14 mouse cellular contexts compared by ENCODE assay signal in the genomic region with DNA sequence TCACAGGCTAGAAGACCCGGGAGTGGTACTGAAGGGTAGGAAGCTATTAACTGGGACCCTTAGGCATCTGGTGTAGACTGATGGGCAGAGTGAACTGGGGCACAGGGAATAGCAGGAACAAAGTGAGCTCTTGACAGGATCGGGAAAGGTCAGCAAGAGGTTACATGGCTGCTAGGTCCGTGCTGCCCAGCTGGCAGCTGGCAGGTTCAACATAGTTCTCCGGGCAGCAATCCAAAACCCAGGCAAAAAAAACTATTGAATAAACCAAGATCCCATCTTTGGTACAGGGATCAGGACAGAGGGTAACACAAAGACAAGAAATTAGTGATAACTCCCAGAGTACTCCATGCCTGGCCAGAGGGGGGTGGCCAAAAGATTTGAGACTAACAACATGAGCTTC. TPM values are rescaled to one million over a fixed set of nuclear protein-coding genes. Genes with fewer than 3 reads are reported as not detected.
DNase-seq lines count a peak whose midpoint lies in the region; ATAC-seq and TF ChIP-seq lines count a peak whose summit lies in the region.
"Had no signal": no experiment of that assay in that cellular context is flagged by ENCODE, and none has a peak within 500 bp of the region (broad histone marks: within the 10 kb centered on the region; RNA-seq: fewer than 3 reads in every experiment).

No protein-coding gene starts in this region.

- H3K4me1 ChIP-seq in forebrain, embryonic 14.5 days (ENCODE audit: control insufficient read depth, insufficient read depth, low read length): no peaks in the 10 kb centered on the region
- no peaks in the 10 kb centered on the region for H3K4me1 ChIP-seq in forebrain, postnatal 0 days (ENCODE audit: insufficient read depth)
- H3K4me1 ChIP-seq in kidney, embryonic 15.5 days: no peaks in the 10 kb centered on the region
- no peaks in the 10 kb centered on the region for H3K4me1 ChIP-seq in intestine, postnatal 0 days (replicated peaks; ENCODE audit: control insufficient read depth, insufficient read depth, low read length)
- H3K4me1 ChIP-seq: limb, embryonic 15.5 days had no signal

- 65% methylated on average over 4 of the region's 4 CpGs for WGBS in forebrain, embryonic 14.5 days
- WGBS in forebrain, postnatal 0 days: 39% methylated on average over 4 of the region's 4 CpGs
- WGBS in kidney, embryonic 15.5 days: 48% methylated on average over 4 of the region's 4 CpGs
- 66% methylated on average over 4 of the region's 4 CpGs for WGBS in intestine, postnatal 0 days

- no peak overlapping the region for H3K4me2 ChIP-seq in forebrain, embryonic 14.5 days (ENCODE audit: low read length)
- no peak overlapping the region for H3K4me2 ChIP-seq in forebrain, postnatal 0 days (ENCODE audit: low read depth)
- H3K4me2 ChIP-seq in kidney, embryonic 15.5 days: no peak overlapping the region
- H3K4me2 ChIP-seq in intestine, postnatal 0 days (replicated peaks; ENCODE audit: low read depth): no peak overlapping the region
- H3K4me2 ChIP-seq: limb, embryonic 15.5 days had no signal

- DNase-seq in forebrain, embryonic 14.5 days (ENCODE audit: low spot score): peak; percentile 48
- DNase-seq in forebrain, postnatal 0 days: no peak
- DNase-seq in kidney, adult 18-20 months: peak; percentile 55
- DNase-seq in urinary bladder, postnatal 14 days (ENCODE audit: low spot score): peak; percentile 34
- DNase-seq in urinary bladder, postnatal 25 days (ENCODE audit: low spot score): no peak
- DNase-seq in yolk sac, embryonic 10.5 days (ENCODE audit: low spot score): no peak
- DNase-seq: gastrocnemius, postnatal 25 days; thymus, postnatal 25 days had no signal

- ATAC-seq in forebrain, embryonic 14.5 days: peak; percentile 66; the same call in 1 of the 2 replicates
- ATAC-seq in forebrain, postnatal 0 days: no peak
- ATAC-seq in kidney, embryonic 15.5 days (replicated peaks; ENCODE audit: low FRiP score): no peak
- ATAC-seq in intestine, postnatal 0 days: no peak

- TF ChIP-seq CTCF in forebrain, postnatal 0 days (IDR thresholded peaks at IDR 0.05; ENCODE audit: low read depth): no peak
- no peak for TF ChIP-seq CTCF in intestine, postnatal 0 days (IDR thresholded peaks at IDR 0.05; ENCODE audit: low read depth)

- no peak overlapping the region for H3K9ac ChIP-seq in forebrain, embryonic 14.5 days (ENCODE audit: low read length)
- H3K9ac ChIP-seq in forebrain, postnatal 0 days: no peak overlapping the region
- no peak overlapping the region for H3K9ac ChIP-seq in kidney, embryonic 15.5 days
- no peak overlapping the region for H3K9ac ChIP-seq in intestine, postnatal 0 days (ENCODE audit: low read depth, low read length)
- H3K9ac ChIP-seq: limb, embryonic 15.5 days had no signal

- H3K36me3 ChIP-seq in forebrain, embryonic 14.5 days (ENCODE audit: control insufficient read depth, insufficient read depth, low read length): no peaks in the 10 kb centered on the region
- H3K36me3 ChIP-seq in forebrain, postnatal 0 days (ENCODE audit: insufficient read depth): no peaks in the 10 kb centered on the region
- no peaks in the 10 kb centered on the region for H3K36me3 ChIP-seq in kidney, embryonic 15.5 days
- H3K36me3 ChIP-seq in intestine, postnatal 0 days (ENCODE audit: control insufficient read depth, insufficient read depth): no peaks in the 10 kb centered on the region
- H3K36me3 ChIP-seq: limb, embryonic 15.5 days had no signal

- H3K9me3 ChIP-seq in forebrain, embryonic 14.5 days (replicated peaks; ENCODE audit: control insufficient read depth, low read length): no peaks in the 10 kb centered on the region
- H3K9me3 ChIP-seq in forebrain, postnatal 0 days (ENCODE audit: low read length): no peaks in the 10 kb centered on the region
- H3K9me3 ChIP-seq in kidney, embryonic 15.5 days (replicated peaks): no peaks in the 10 kb centered on the region
- H3K9me3 ChIP-seq in intestine, postnatal 0 days (ENCODE audit: control insufficient read depth): no peaks in the 10 kb centered on the region
- H3K9me3 ChIP-seq: limb, embryonic 15.5 days had no signal

- H3K27ac ChIP-seq in forebrain, embryonic 14.5 days (ENCODE audit: low read depth, low read length): no peak overlapping the region
- H3K27ac ChIP-seq in forebrain, postnatal 0 days (ENCODE audit: low read depth, low read length): no peak overlapping the region
- no peak overlapping the region for H3K27ac ChIP-seq in kidney, embryonic 15.5 days
- H3K27ac ChIP-seq in intestine, postnatal 0 days (ENCODE audit: low read depth, low read length): no peak overlapping the region
- H3K27ac ChIP-seq: limb, embryonic 15.5 days had no signal

- H3K27me3 ChIP-seq in forebrain, embryonic 14.5 days (replicated peaks; ENCODE audit: control insufficient read depth, insufficient read depth, low read length): no peaks in the 10 kb centered on the region
- H3K27me3 ChIP-seq in forebrain, postnatal 0 days (ENCODE audit: insufficient read depth, low read length): no peaks in the 10 kb centered on the region
- no peaks in the 10 kb centered on the region for H3K27me3 ChIP-seq in kidney, embryonic 15.5 days
- no peaks in the 10 kb centered on the region for H3K27me3 ChIP-seq in intestine, postnatal 0 days (replicated peaks; ENCODE audit: control insufficient read depth, insufficient read depth, low read length)
- H3K27me3 ChIP-seq: limb, embryonic 15.5 days had no signal

- no peak overlapping the region for H3K4me3 ChIP-seq in forebrain, embryonic 14.5 days (ENCODE audit: low read depth, low read length)
- no peak overlapping the region for H3K4me3 ChIP-seq in forebrain, postnatal 0 days (ENCODE audit: low read depth, low read length)
- no peak overlapping the region for H3K4me3 ChIP-seq in kidney, embryonic 15.5 days (replicated peaks)
- H3K4me3 ChIP-seq in intestine, postnatal 0 days (ENCODE audit: low read depth, low read length): no peak overlapping the region
- H3K4me3 ChIP-seq: limb, embryonic 15.5 days had no signal

RNA-seq across cellular contexts. Expression of a gene that starts 7.7 kb away (rescaled TPM):
- not detected in 2 replicates for polyA plus RNA-seq in forebrain, embryonic 14.5 days (2014; fragmentation: Nextera tagmentation; extraction: Ambion mirVana)
- not detected in 2 replicates for total RNA-seq in forebrain, postnatal 0 days (2014; rRNA removed)
- not detected in 2 replicates for polyA plus RNA-seq in forebrain, postnatal 0 days (2015; fragmentation: Nextera tagmentation; extraction: Ambion mirVana)
- polyA plus RNA-seq in kidney, embryonic 15.5 days (2015; fragmentation: Nextera tagmentation; extraction: Ambion mirVana): not detected in 2 replicates
- not detected in 2 replicates for polyA plus RNA-seq in intestine, postnatal 0 days (2015; fragmentation: Nextera tagmentation; extraction: Ambion mirVana)
- total RNA-seq: adrenal gland, postnatal 4 days; gastrocnemius, postnatal 25 days; left cerebral cortex, adult 18-20 months; megakaryocyte, adult 5-6 weeks had no signal

RNA-seq across cellular contexts. Expression of a gene that starts 12.5 kb away (rescaled TPM):
- polyA plus RNA-seq in forebrain, embryonic 14.5 days (2014; fragmentation: Nextera tagmentation; extraction: Ambion mirVana): not detected in 2 replicates
- total RNA-seq in forebrain, postnatal 0 days (2014; rRNA removed): not detected in 2 replicates
- polyA plus RNA-seq in forebrain, postnatal 0 days (2015; fragmentation: Nextera tagmentation; extraction: Ambion mirVana): not detected in 2 replicates
- polyA plus RNA-seq in kidney, embryonic 15.5 days (2015; fragmentation: Nextera tagmentation; extraction: Ambion mirVana): not detected in 2 replicates
- 0.37 and 2.0 TPM in 2 replicates for polyA plus RNA-seq in intestine, postnatal 0 days (2015; fragmentation: Nextera tagmentation; extraction: Ambion mirVana)
- total RNA-seq: adrenal gland, postnatal 4 days; gastrocnemius, postnatal 25 days; left cerebral cortex, adult 18-20 months; megakaryocyte, adult 5-6 weeks had no signal
- polyA plus RNA-seq: limb, embryonic 15.5 days had no signal

RNA-seq across cellular contexts. Expression of a gene that starts 23.1 kb away (rescaled TPM):
- polyA plus RNA-seq in forebrain, embryonic 14.5 days (2014; fragmentation: Nextera tagmentation; extraction: Ambion mirVana): not detected in 2 replicates
- not detected in 2 replicates for total RNA-seq in forebrain, postnatal 0 days (2014; rRNA removed)
- not detected in 2 replicates for polyA plus RNA-seq in forebrain, postnatal 0 days (2015; fragmentation: Nextera tagmentation; extraction: Ambion mirVana)
- polyA plus RNA-seq in kidney, embryonic 15.5 days (2015; fragmentation: Nextera tagmentation; extraction: Ambion mirVana): not detected in 2 replicates
- polyA plus RNA-seq in intestine, postnatal 0 days (2015; fragmentation: Nextera tagmentation; extraction: Ambion mirVana): not detected in 2 replicates
- total RNA-seq: adrenal gland, postnatal 4 days; gastrocnemius, postnatal 25 days; left cerebral cortex, adult 18-20 months; megakaryocyte, adult 5-6 weeks had no signal
- polyA plus RNA-seq: limb, embryonic 15.5 days had no signal

RNA-seq across cellular contexts. Expression of a gene that starts 36.3 kb away (rescaled TPM):
- polyA plus RNA-seq in forebrain, embryonic 14.5 days (2014; fragmentation: Nextera tagmentation; extraction: Ambion mirVana): not detected in 2 replicates
- not detected in 2 replicates for total RNA-seq in forebrain, postnatal 0 days (2014; rRNA removed)
- polyA plus RNA-seq in forebrain, postnatal 0 days (2015; fragmentation: Nextera tagmentation; extraction: Ambion mirVana): not detected in 2 replicates
- polyA plus RNA-seq in kidney, embryonic 15.5 days (2015; fragmentation: Nextera tagmentation; extraction: Ambion mirVana): not detected in 2 replicates
- not detected in 2 replicates for polyA plus RNA-seq in intestine, postnatal 0 days (2015; fragmentation: Nextera tagmentation; extraction: Ambion mirVana)
- total RNA-seq: adrenal gland, postnatal 4 days; gastrocnemius, postnatal 25 days; left cerebral cortex, adult 18-20 months; megakaryocyte, adult 5-6 weeks had no signal
- polyA plus RNA-seq: limb, embryonic 15.5 days had no signal

Comparison
In these comparisons a context has a peak if more than half of its experiments do, and no peak if none do; other contexts are left out.
1. DNase-seq: peak in forebrain, embryonic 14.5 days (single experiment), kidney, adult 18-20 months (single experiment) and urinary bladder, postnatal 14 days (single experiment); none in forebrain, postnatal 0 days (single experiment), urinary bladder, postnatal 25 days (single experiment) and yolk sac, embryonic 10.5 days (single experiment).